Mouse (Mus musculus): ENCODE data around the gene Tyw5. TPM values are rescaled to one million over a fixed set of nuclear protein-coding genes. Genes with fewer than 3 reads are reported as not detected.

The Tyw5 gene
- 3.7 and 3.8 TPM in 2 replicates for polyA plus RNA-seq (2012; rRNA removed)

GRCm38 (mm10) chr1:57406187-57407151 lies at the start of gene Tyw5, which contains the start of gene Maip1:
Gene Tyw5 (minus strand): TSS chr1:57407101.
Gene Maip1 (plus strand): TSS chr1:57406328.

GRCm38 (mm10) chr1:57377376-57378341 lies 29.2 kb downstream of the Tyw5 start, which contains the start of gene 1700066M21Rik:
Gene 1700066M21Rik (plus strand): TSS chr1:57377620.

Other genes starting within 250 kb of the Tyw5 start
- gene 1700066M21Rik, start 29.5 kb downstream of the Tyw5 start, polyA plus RNA-seq (2012; rRNA removed): 33.4 and 64.5 TPM in 2 replicates
- gene Maip1, start 773 bp downstream of the Tyw5 start, polyA plus RNA-seq (2012; rRNA removed): 5.0 and 7.1 TPM in 2 replicates